In the genomic region with DNA sequence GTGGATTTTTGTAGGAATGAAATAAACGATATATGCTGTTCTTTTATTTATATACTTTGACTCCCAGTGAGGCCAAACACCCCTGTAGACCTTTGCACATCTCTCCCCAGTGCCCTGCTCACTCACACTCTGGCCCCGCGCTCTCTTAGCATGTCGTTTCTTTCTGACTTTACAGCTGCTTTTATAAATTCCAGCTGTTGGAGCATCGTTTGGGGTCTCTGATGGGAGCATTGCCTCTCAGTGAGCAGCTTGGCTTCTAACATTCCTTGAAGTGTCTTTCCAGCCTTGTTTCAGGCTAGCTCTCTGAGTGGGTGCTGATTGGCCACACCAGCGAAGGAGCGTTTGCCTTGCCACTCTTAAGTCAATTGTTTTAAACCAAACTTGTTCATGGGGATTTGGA, we compare ENCODE assay signal across 15 mouse cellular contexts. TPM values are rescaled to one million over a fixed set of nuclear protein-coding genes. Genes with fewer than 3 reads are reported as not detected.
A peak's percentile ranks its signal among the peaks of the same experiment; 100 is the strongest.
DNase-seq lines count a peak whose midpoint lies in the region; ATAC-seq and TF ChIP-seq lines count a peak whose summit lies in the region.
"Had no signal": no experiment of that assay in that cellular context is flagged by ENCODE, and none has a peak within 500 bp of the region (broad histone marks: within the 10 kb centered on the region; RNA-seq: fewer than 3 reads in every experiment).

No protein-coding gene starts in this region.

- no peak for TF ChIP-seq POLR2A in myocyte (IDR thresholded peaks at IDR 0.05; ENCODE audit: insufficient read length, low read depth)

- 34% methylated on average over 7 of the region's 7 CpGs for WGBS in kidney, embryonic 15.5 days
- 29% methylated on average over 7 of the region's 7 CpGs for WGBS in embryonic facial prominence, embryonic 12.5 days
- WGBS in intestine, embryonic 14.5 days: 35% methylated on average over 7 of the region's 7 CpGs

- H3K4me2 ChIP-seq in kidney, embryonic 15.5 days: no peak overlapping the region
- no peak overlapping the region; the same call in 1 of the 2 replicates for H3K4me2 ChIP-seq in embryonic facial prominence, embryonic 12.5 days (replicated peaks)
- no peak overlapping the region for H3K4me2 ChIP-seq in intestine, embryonic 14.5 days (ENCODE audit: low read length)
- H3K4me2 ChIP-seq in myocyte (ENCODE audit: low read depth): peak overlapping the region; percentile 58
- H3K4me2 ChIP-seq: liver, embryonic 12.5 days had no signal

- no peaks in the 10 kb centered on the region for H3K9me3 ChIP-seq in kidney, embryonic 15.5 days (replicated peaks)
- H3K9me3 ChIP-seq in embryonic facial prominence, embryonic 12.5 days: no peaks in the 10 kb centered on the region
- H3K9me3 ChIP-seq in intestine, embryonic 14.5 days (ENCODE audit: control insufficient read depth, low read length): no peaks in the 10 kb centered on the region
- H3K9me3 ChIP-seq: liver, embryonic 12.5 days had no signal

- peak overlapping the region; percentile 74 for H3K27ac ChIP-seq in kidney, embryonic 15.5 days
- peak overlapping the region; percentile 64 for H3K27ac ChIP-seq in embryonic facial prominence, embryonic 12.5 days
- H3K27ac ChIP-seq in intestine, embryonic 14.5 days (ENCODE audit: low read depth): peak overlapping the region; percentile 63
- H3K27ac ChIP-seq: liver, embryonic 12.5 days had no signal

- H3ac ChIP-seq in myocyte (ENCODE audit: control insufficient read depth, insufficient read length): no peak overlapping the region

- H3K4me3 ChIP-seq in kidney, embryonic 15.5 days (replicated peaks): no peak overlapping the region
- H3K4me3 ChIP-seq in embryonic facial prominence, embryonic 12.5 days: no peak overlapping the region
- no peak overlapping the region for H3K4me3 ChIP-seq in intestine, embryonic 14.5 days (ENCODE audit: low read depth, low read length)
- no peak overlapping the region for H3K4me3 ChIP-seq in myocyte
- H3K4me3 ChIP-seq: liver, embryonic 12.5 days; megakaryocyte, embryonic 14.5 days had no signal

- H3K9ac ChIP-seq in kidney, embryonic 15.5 days: no peak overlapping the region
- H3K9ac ChIP-seq in embryonic facial prominence, embryonic 12.5 days: no peak overlapping the region
- H3K9ac ChIP-seq in intestine, embryonic 14.5 days (ENCODE audit: low read length): no peak overlapping the region
- H3K9ac ChIP-seq: liver, embryonic 12.5 days had no signal

- peaks cover 22% of the 10 kb centered on the region for H3K4me1 ChIP-seq in kidney, embryonic 15.5 days
- H3K4me1 ChIP-seq in embryonic facial prominence, embryonic 12.5 days: peaks cover 32% of the 10 kb centered on the region
- peaks cover 23% of the 10 kb centered on the region; the same call in 1 of the 2 replicates for H3K4me1 ChIP-seq in intestine, embryonic 14.5 days (replicated peaks; ENCODE audit: control insufficient read depth, insufficient read depth, low read length)
- H3K4me1 ChIP-seq: liver, embryonic 12.5 days had no signal

- no peak for DNase-seq in kidney, adult 9 months
- no peak for DNase-seq in intestine, embryonic 14.5 days (ENCODE audit: low spot score)
- DNase-seq in embryo, embryonic 10.5 days (ENCODE audit: low spot score): no peak
- DNase-seq in thymus, postnatal 10 days (ENCODE audit: low spot score in 2 of 2): no peak
- DNase-seq: cerebellum, adult 8-10 months; gastrocnemius, postnatal 14 days; heart, postnatal 14 days; thymus, postnatal 4 days had no signal

- H3K36me3 ChIP-seq in kidney, embryonic 15.5 days: no peaks in the 10 kb centered on the region
- H3K36me3 ChIP-seq in embryonic facial prominence, embryonic 12.5 days: no peaks in the 10 kb centered on the region
- H3K36me3 ChIP-seq in intestine, embryonic 14.5 days (ENCODE audit: control insufficient read depth, insufficient read depth, low read length): no peaks in the 10 kb centered on the region
- H3K36me3 ChIP-seq in myocyte (ENCODE audit: control insufficient read depth, insufficient read depth): no peaks in the 10 kb centered on the region
- H3K36me3 ChIP-seq: liver, embryonic 12.5 days had no signal

- no peak for ATAC-seq in kidney, embryonic 15.5 days (replicated peaks; ENCODE audit: low FRiP score)
- no peak for ATAC-seq in embryonic facial prominence, embryonic 12.5 days (ENCODE audit: insufficient number of reproducible peaks, insufficient read depth, low FRiP score, low TSS enrichment)
- no peak for ATAC-seq in intestine, embryonic 14.5 days (replicated peaks; ENCODE audit: low FRiP score, low TSS enrichment, low read depth)
- ATAC-seq: forebrain, embryonic 14.5 days; liver, embryonic 12.5 days had no signal

- H3K79me2 ChIP-seq in myocyte (ENCODE audit: control insufficient read depth, insufficient read depth): no peaks in the 10 kb centered on the region

- no peaks in the 10 kb centered on the region for H3K27me3 ChIP-seq in kidney, embryonic 15.5 days
- no peaks in the 10 kb centered on the region for H3K27me3 ChIP-seq in embryonic facial prominence, embryonic 12.5 days
- no peaks in the 10 kb centered on the region for H3K27me3 ChIP-seq in intestine, embryonic 14.5 days (replicated peaks; ENCODE audit: control insufficient read depth, insufficient read depth, low read length)
- no peaks in the 10 kb centered on the region for H3K27me3 ChIP-seq in myocyte (ENCODE audit: control insufficient read depth, insufficient read depth, insufficient read length)
- H3K27me3 ChIP-seq: CH12.LX; liver, embryonic 12.5 days had no signal

TF ChIP-seq in myocyte, 11 proteins besides CTCF, POLR2A, EP300 and RAD21:
- TF ChIP-seq POLR2AphosphoS2 (IDR thresholded peaks at IDR 0.05; ENCODE audit: insufficient read length, low read depth) (no peak), SRF (IDR thresholded peaks at IDR 0.05; ENCODE audit: control insufficient read depth, insufficient read length, low read depth) (no peak), CEBPB (IDR thresholded peaks at IDR 0.05; ENCODE audit: insufficient read depth, poor library complexity, severe bottlenecking) (no peak), MYOG (IDR thresholded peaks at IDR 0.05; ENCODE audit: control insufficient read depth in 1 of 3, insufficient read depth in 1 of 3, insufficient read length in 2 of 3, low read depth in 2 of 3) (no peak), TCF3 (IDR thresholded peaks at IDR 0.05; ENCODE audit: insufficient read length, low read depth) (no peak), REST (IDR thresholded peaks at IDR 0.05; ENCODE audit: insufficient read depth, insufficient read length) (no peak), TCF12 (IDR thresholded peaks at IDR 0.05; ENCODE audit: insufficient read depth, poor library complexity, severe bottlenecking) (no peak), E2F4 (IDR thresholded peaks at IDR 0.05; ENCODE audit: insufficient read depth) (no peak), USF1 (IDR thresholded peaks at IDR 0.05; ENCODE audit: low read depth) (no peak), MYOD1 (IDR thresholded peaks at IDR 0.05; ENCODE audit: control insufficient read depth in 1 of 3, insufficient read length in 2 of 3, low read depth in 2 of 3) (no peak), MAX (IDR thresholded peaks at IDR 0.05; ENCODE audit: low read depth) (no peak)

RNA-seq across cellular contexts. Expression of a gene that starts 35.8 kb away (rescaled TPM):
- polyA plus RNA-seq in kidney, embryonic 15.5 days (2015; fragmentation: Nextera tagmentation; extraction: Ambion mirVana): 16.3 and 18.9 TPM in 2 replicates
- polyA plus RNA-seq in embryonic facial prominence, embryonic 12.5 days (2016; fragmentation: Nextera tagmentation; extraction: Ambion mirVana): 72.9 and 74.1 TPM in 2 replicates
- 15.1 and 16.0 TPM in 2 replicates for polyA plus RNA-seq in intestine, embryonic 14.5 days (2014; fragmentation: Nextera tagmentation; extraction: Ambion mirVana)
- 1.0 TPM for polyA plus RNA-seq in myocyte (2012; fragmentation: generic; extraction: Trizol)
